ENCODE assay signal across 18 mouse cellular contexts in the genomic region with DNA sequence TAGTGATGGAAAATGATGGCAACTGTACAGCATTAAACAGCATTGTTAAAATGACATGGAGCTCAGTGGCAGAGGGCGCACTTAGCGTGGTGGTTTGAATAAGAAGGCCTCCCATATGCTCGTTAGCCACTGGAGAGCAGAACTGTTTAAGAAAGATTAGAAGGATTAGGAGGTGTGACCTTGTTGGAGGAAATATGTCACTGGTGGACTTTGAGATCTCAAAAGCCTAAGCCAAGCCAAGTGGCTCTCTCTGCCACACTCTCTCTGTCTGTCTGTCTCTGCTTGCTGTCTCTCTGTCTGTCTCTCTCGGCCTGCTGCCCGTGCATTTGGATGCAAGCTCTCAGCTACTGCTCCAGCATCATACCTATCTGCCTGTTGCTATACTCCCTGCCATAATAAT. TPM values are rescaled to one million over a fixed set of nuclear protein-coding genes. Genes with fewer than 3 reads are reported as not detected.
A peak's percentile ranks its signal among the peaks of the same experiment; 100 is the strongest.
DNase-seq lines count a peak whose midpoint lies in the region; ATAC-seq and TF ChIP-seq lines count a peak whose summit lies in the region.
"Had no signal": no experiment of that assay in that cellular context is flagged by ENCODE, and none has a peak within 500 bp of the region (broad histone marks: within the 10 kb centered on the region; RNA-seq: fewer than 3 reads in every experiment).

No protein-coding gene starts in this region.

- ATAC-seq in frontal cortex, adult (ENCODE audit: low TSS enrichment) = no peak
- ATAC-seq: forebrain, embryonic 13.5 days; forebrain, embryonic 15.5 days had no signal

- peaks cover 8% of the 10 kb centered on the region; the same call in 1 of the 2 replicates for H3K79me2 ChIP-seq in macrophage (ENCODE audit: inconsistent target)

- peak overlapping the region; percentile 62; the same call in 1 of the 2 replicates for H3K27ac ChIP-seq in macrophage
- H3K27ac ChIP-seq: embryonic facial prominence, embryonic 10.5 days; embryonic facial prominence, embryonic 12.5 days; forebrain, embryonic 13.5 days; forebrain, embryonic 15.5 days had no signal

- WGBS in macrophage (ENCODE audit: missing documents) = 98% methylated on average over 5 of the region's 5 CpGs

- H3K36me3 ChIP-seq in macrophage (ENCODE audit: inconsistent target) = no peaks in the 10 kb centered on the region
- H3K36me3 ChIP-seq: embryonic facial prominence, embryonic 10.5 days; embryonic facial prominence, embryonic 12.5 days; forebrain, embryonic 15.5 days had no signal

- peak; percentile 62 for DNase-seq in retina, adult 2 months (ENCODE audit: low read depth, low spot score)
- DNase-seq in retina, embryonic 14.5 days (ENCODE audit: low spot score) = no peak
- peak; percentile 15 for DNase-seq in brain, embryonic 14.5 days (ENCODE audit: low read depth)
- no peak for DNase-seq in yolk sac, embryonic 10.5 days (ENCODE audit: low spot score)
- DNase-seq: adrenal gland, adult 2 months; adrenal gland, postnatal 10 days; adrenal gland, postnatal 25 days; cerebellum, adult 11-12 months; cerebellum, adult 2 months; cerebellum, adult 9-10 months; cerebellum, postnatal 10 days; cerebellum, postnatal 25 days had no signal

- H3K4me3 ChIP-seq in macrophage (ENCODE audit: inconsistent target) = no peak overlapping the region
- H3K4me3 ChIP-seq: embryonic facial prominence, embryonic 10.5 days; embryonic facial prominence, embryonic 12.5 days; forebrain, embryonic 13.5 days; forebrain, embryonic 15.5 days had no signal

- TF ChIP-seq POLR2A in brain, embryonic 14.5 days (IDR thresholded peaks at IDR 0.05; ENCODE audit: borderline replicate concordance, extremely low read depth, insufficient read depth, insufficient read length, poor library complexity, severe bottlenecking) = no peak

- no peak for TF ChIP-seq CTCF in brain, embryonic 14.5 days (IDR thresholded peaks at IDR 0.05; ENCODE audit: borderline replicate concordance, extremely low read depth, insufficient read depth, insufficient read length)

RNA-seq across cellular contexts. Expression of gene Bcl2, which starts 17.6 kb away (rescaled TPM):
- 3.0 and 7.7 TPM in 2 replicates for polyA plus RNA-seq in brain, embryonic 14.5 days (2012; rRNA removed)
- total RNA-seq in macrophage (2018; cell fraction: chromatin; rRNA removed) = 10 to 100 TPM in 16 of 26 experiments, 1 to 10 TPM in 10; 3.3 to 19.3 (median 10.8) TPM
- 1 to 10 TPM; 2.4 to 5.1 (median 3.4) TPM for total RNA-seq in macrophage (2018; cell fraction: cytosol; rRNA removed)
- total RNA-seq in macrophage (2018; cell fraction: nucleus; rRNA removed) = 10 to 100 TPM in 20 of 26 experiments, 1 to 10 TPM in 6; 6.6 to 53.9 (median 11.6) TPM
- 1.2 to 8.2 TPM (median 3.0 TPM) in 3 replicates for polyA plus RNA-seq in macrophage (2018)

Comparison
In these comparisons a context has a peak if more than half of its experiments do, and no peak if none do; other contexts are left out.
1. DNase-seq: peak in retina, adult 2 months (single experiment) and brain, embryonic 14.5 days (single experiment); none in retina, embryonic 14.5 days (single experiment) and yolk sac, embryonic 10.5 days (single experiment).